8 mouse cellular contexts compared by ENCODE assay signal in genomic region chr8:8688823-8689453, GRCm38 (mm10). TPM values are rescaled to one million over a fixed set of nuclear protein-coding genes. Genes with fewer than 3 reads are reported as not detected.
A peak's percentile ranks its signal among the peaks of the same experiment; 100 is the strongest.
DNase-seq lines count a peak whose midpoint lies in the region; ATAC-seq lines count a peak whose summit lies in the region.

No protein-coding gene starts in this region.

- H3K4me1 ChIP-seq in erythroblast, embryonic 14.5 days (ENCODE audit: control insufficient read depth), result peaks cover 43% of the 10 kb centered on the region
- peaks cover 44% of the 10 kb centered on the region for H3K4me1 ChIP-seq in forebrain, embryonic 15.5 days
- H3K4me1 ChIP-seq in liver, embryonic 15.5 days (replicated peaks), result peaks cover 44% of the 10 kb centered on the region

- peak overlapping the region; percentile 98 for H3K9ac ChIP-seq in forebrain, embryonic 15.5 days (replicated peaks)
- peak overlapping the region; percentile 98 for H3K9ac ChIP-seq in liver, embryonic 15.5 days

- ATAC-seq in erythroblast, adult 5-6 weeks (replicated peaks; ENCODE audit: low FRiP score, poor library complexity, severe bottlenecking), result no peak
- no peak for ATAC-seq in forebrain, embryonic 15.5 days (replicated peaks)
- ATAC-seq in liver, embryonic 15.5 days (ENCODE audit: insufficient read depth), result no peak

- peak; percentile 18 for DNase-seq in 416B (ENCODE audit: low read depth)
- DNase-seq in layer of hippocampus, adult 18-20 months (ENCODE audit: low spot score in 2 of 2), result no peak
- no peak for DNase-seq in embryo, embryonic 10.5 days (ENCODE audit: low spot score)
- no peak for DNase-seq in gastrocnemius, postnatal 14 days

- H3K4me2 ChIP-seq in forebrain, embryonic 15.5 days (replicated peaks), result peak overlapping the region; percentile 66
- peak overlapping the region; percentile 88 for H3K4me2 ChIP-seq in liver, embryonic 15.5 days

- H3K27me3 ChIP-seq in erythroblast, embryonic 14.5 days (ENCODE audit: control insufficient read depth), result peaks cover 3% of the 10 kb centered on the region; the same call in 1 of the 2 replicates
- H3K27me3 ChIP-seq in forebrain, embryonic 15.5 days, result no peaks in the 10 kb centered on the region
- H3K27me3 ChIP-seq in liver, embryonic 15.5 days, result no peaks in the 10 kb centered on the region

- peaks cover 31% of the 10 kb centered on the region for H3K36me3 ChIP-seq in erythroblast, embryonic 14.5 days (ENCODE audit: control insufficient read depth)
- H3K36me3 ChIP-seq in forebrain, embryonic 15.5 days, result no peaks in the 10 kb centered on the region
- H3K36me3 ChIP-seq in liver, embryonic 15.5 days (replicated peaks), result no peaks in the 10 kb centered on the region

- no peaks in the 10 kb centered on the region for H3K9me3 ChIP-seq in erythroblast, embryonic 14.5 days (ENCODE audit: control insufficient read depth, low read length)
- no peaks in the 10 kb centered on the region for H3K9me3 ChIP-seq in forebrain, embryonic 15.5 days
- no peaks in the 10 kb centered on the region for H3K9me3 ChIP-seq in liver, embryonic 15.5 days (replicated peaks)

- WGBS in forebrain, embryonic 15.5 days, result 5% methylated on average over 9 of the region's 9 CpGs
- WGBS in liver, embryonic 15.5 days (ENCODE audit: insufficient replicate concordance), result 8% methylated on average over 9 of the region's 9 CpGs

- H3K4me3 ChIP-seq in erythroblast, embryonic 14.5 days (replicated peaks), result peak overlapping the region; percentile 96
- peak overlapping the region; percentile 92 for H3K4me3 ChIP-seq in forebrain, embryonic 15.5 days
- peak overlapping the region; percentile 89 for H3K4me3 ChIP-seq in liver, embryonic 15.5 days (replicated peaks)

- intact Hi-C loops in gastrocnemius, postnatal 14 days (cut with DNase I; ENCODE audit: low total_unique reads), result no loop called here

- no peak overlapping the region; the same call in 1 of the 2 replicates for H3K27ac ChIP-seq in forebrain, embryonic 15.5 days (replicated peaks)
- H3K27ac ChIP-seq in liver, embryonic 15.5 days (replicated peaks), result no peak overlapping the region; the same call in 1 of the 2 replicates

RNA-seq across cellular contexts. Expression of gene Arglu1, which starts 1.4 kb away (rescaled TPM):
- 7.5 and 10.5 TPM in 2 replicates for polyA plus RNA-seq in erythroblast, embryonic 14.5 days (2012)
- total RNA-seq in erythroblast, adult 5-6 weeks (2015; ENCODE audit: low replicate concordance), result 24.6 and 28.0 TPM in 2 replicates
- 39.0 and 59.4 TPM in 2 replicates for total RNA-seq in erythroblast, adult 5-6 weeks (2017; ENCODE audit: low replicate concordance)
- polyA plus RNA-seq in forebrain, embryonic 15.5 days (2015; fragmentation: Nextera tagmentation; extraction: Ambion mirVana), result 199 TPM in 2 replicates
- 31.8 and 34.6 TPM in 2 replicates for polyA plus RNA-seq in liver, embryonic 15.5 days (2015; fragmentation: Nextera tagmentation; extraction: Ambion mirVana)
- 100 to 1,000 TPM in 1 of 2 experiments, 10 to 100 TPM in 1; 91.4 to 101 TPM for total RNA-seq in layer of hippocampus, adult 18-20 months (2021)
- 10 to 100 TPM; 26.0 to 26.8 TPM for total RNA-seq in gastrocnemius, postnatal 14 days (2021)

RNA-seq across cellular contexts. Expression of gene Efnb2, which starts 27.9 kb away (rescaled TPM):
- 0.01 and 0.02 TPM in 2 replicates for polyA plus RNA-seq in erythroblast, embryonic 14.5 days (2012)
- not detected in 2 replicates for total RNA-seq in erythroblast, adult 5-6 weeks (2015; ENCODE audit: low replicate concordance)
- total RNA-seq in erythroblast, adult 5-6 weeks (2017; ENCODE audit: low replicate concordance), result not detected in 2 replicates
- 65.3 and 66.4 TPM in 2 replicates for polyA plus RNA-seq in forebrain, embryonic 15.5 days (2015; fragmentation: Nextera tagmentation; extraction: Ambion mirVana)
- 0.68 and 0.85 TPM in 2 replicates for polyA plus RNA-seq in liver, embryonic 15.5 days (2015; fragmentation: Nextera tagmentation; extraction: Ambion mirVana)
- total RNA-seq in layer of hippocampus, adult 18-20 months (2021), result 10 to 100 TPM; 31.0 to 36.0 TPM
- total RNA-seq in gastrocnemius, postnatal 14 days (2021), result 10 to 100 TPM; 11.8 to 13.0 TPM

Comparison
In these comparisons a context has a peak if more than half of its experiments do, and no peak if none do; other contexts are left out.
1. RNA of gene Efnb2, which starts 27.9 kb away (total RNA-seq): 31.0 to 36.0 TPM in layer of hippocampus, adult 18-20 months and 11.8 to 13.0 TPM in gastrocnemius, postnatal 14 days; not detected in erythroblast, adult 5-6 weeks; every median in the first group is over 10 times any median in the second.
2. Peak in every context shown above with its lines, with median percentiles within 50 percentile points of each other: H3K4me3 ChIP-seq.